Mouse (Mus musculus) c-Kit-positive CD71-negative TER-119-negative erythroid progenitor cells, embryonic 14.5 days (primary cell): ENCODE measurements around the gene Prkcz.
A peak's percentile ranks its signal among the peaks of the same experiment; 100 is the strongest.

ENCODE experiments used
- DNase-seq: peaks from one replicate; pipeline ENCODE4 v3.0.0-alpha.2; 2013; ENCODE audit warnings: low read depth

Gene Prkcz

DNA sequence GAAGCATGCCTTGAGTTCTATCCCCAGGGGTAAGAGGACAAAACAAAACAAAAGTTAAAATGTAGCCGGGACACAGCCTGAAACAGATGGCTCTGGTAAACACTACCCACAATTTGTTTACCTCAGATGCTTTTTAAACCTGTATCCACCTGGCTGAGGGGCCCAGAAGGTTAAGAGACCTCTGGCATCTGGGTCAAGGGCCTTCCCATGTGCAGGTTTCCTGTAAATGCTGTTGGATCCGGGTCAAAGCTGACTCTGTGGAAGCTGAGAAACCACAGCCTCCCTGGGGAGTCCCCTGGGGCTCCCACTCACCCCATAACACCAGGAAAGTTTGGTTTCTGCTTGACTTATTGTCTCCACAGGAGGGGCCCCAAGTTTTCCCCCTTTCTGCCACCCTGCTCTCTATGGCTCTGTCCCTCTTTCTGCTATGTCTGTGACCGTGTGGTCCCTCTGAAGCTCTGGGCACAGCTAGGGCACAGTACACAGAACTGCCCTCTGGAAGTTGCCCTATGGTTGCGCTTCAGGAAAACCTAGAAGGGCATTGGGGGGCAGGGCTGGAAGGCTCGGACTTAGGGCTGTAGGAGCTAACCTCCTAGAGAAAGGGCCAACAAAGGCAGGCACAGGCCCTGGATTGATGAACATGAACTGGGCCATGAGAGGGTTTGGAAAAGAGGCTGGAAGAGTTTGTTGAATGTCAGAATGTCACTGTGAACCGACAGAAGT is 115.2 kb downstream of the Prkcz start:
- no peak for DNase-seq

DNA sequence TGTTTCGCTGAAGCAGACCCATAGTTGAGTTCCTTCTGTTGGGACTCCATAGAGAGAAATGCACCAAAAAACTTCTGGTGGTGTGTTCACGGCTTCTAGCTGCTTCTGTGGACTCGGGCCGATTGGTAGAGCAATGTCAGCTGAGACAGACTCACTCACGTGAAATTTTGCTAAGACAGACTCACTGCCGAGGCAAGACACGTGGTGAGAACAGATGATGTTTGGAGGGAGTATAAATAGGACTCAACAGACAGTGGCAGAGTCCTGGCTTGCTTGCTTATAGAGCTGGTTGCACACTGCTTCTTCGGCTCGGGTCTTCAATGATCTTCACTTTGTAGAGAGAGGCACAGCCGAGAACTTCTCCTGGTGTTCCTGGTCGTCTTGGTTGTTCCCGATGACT is 117.9 kb downstream of the Prkcz start:
- DNase-seq: no peak

DNA sequence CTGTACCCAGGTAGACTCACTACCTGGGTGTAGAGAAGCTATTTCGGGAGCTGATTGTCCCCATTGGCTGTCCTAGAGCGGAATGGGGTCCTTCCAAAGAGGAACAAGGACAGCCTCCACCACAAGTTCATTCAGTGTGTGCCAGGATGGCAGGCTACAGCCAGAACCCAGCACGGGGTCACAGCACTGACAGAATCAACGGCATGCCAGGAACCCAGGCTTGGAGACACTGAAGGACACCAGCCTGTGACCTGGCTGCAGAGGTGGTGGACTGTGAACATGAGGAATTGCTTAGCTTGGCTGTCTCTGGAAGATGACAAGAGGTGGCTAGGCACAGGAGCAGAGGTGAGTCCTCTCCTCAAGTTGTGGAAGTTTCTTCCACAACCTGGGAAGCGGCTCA is 118.9 kb downstream of the Prkcz start:
- DNase-seq: no peak

DNA sequence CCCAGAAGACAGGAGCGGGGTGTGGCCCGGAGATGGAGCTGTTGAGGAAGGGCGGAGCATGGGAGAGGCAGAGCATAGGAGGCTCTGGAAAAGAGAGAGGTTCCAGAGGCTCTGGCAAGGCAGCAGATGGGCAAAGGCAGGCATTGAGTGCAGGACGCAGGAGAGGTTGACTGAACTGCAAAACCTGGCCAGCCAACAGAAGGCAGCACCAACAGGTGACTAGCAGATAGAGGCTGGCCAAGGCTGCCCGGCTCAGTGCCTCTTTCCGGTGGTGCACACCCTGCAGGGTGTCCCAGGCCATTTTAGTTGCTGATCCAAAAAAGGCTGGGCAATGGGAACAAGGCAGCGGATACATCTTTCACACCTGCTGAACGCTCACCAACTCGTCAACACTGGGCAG is 119.4 kb downstream of the Prkcz start:
- DNase-seq: no peak

DNA sequence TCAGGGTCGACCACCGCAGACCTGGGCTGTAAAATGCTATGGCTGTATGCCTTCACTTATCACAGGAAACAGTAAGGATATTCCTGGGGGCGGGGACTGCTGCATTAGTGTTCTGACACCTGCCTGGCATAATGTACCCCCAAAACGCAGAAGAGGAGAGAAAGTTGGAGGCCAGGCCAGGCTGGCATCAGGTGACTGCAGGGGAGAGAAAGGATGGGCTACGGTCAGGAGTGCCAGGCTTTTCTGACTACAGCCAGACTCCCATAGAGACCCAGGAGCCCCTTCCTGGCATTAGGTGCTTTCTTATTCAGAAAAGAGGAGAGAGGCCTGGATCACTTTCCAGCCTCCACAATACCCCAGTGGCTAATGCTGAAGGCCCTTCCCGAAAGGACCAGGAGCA is 121.7 kb downstream of the Prkcz start:
- no peak for DNase-seq

DNA sequence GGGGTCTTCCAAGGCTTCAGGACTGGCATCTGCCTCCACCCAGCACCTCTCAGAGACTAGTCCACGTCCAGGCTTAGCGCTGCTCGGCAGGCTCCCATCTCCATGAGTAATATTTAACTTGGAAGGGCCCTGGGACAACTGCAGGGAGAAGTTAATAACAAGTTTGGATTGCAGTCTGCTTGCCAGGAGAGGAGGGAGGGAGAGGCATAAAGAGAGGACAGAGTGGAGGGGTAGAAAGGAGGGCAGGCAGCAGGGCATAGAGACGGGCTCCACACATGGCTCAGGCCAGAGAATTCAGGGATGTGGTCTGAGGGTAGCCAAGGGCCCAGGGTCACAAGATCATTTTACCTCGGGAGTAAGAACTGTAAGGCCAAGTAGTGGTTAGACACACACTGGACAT is 122.9 kb downstream of the Prkcz start:
- no peak for DNase-seq

DNA sequence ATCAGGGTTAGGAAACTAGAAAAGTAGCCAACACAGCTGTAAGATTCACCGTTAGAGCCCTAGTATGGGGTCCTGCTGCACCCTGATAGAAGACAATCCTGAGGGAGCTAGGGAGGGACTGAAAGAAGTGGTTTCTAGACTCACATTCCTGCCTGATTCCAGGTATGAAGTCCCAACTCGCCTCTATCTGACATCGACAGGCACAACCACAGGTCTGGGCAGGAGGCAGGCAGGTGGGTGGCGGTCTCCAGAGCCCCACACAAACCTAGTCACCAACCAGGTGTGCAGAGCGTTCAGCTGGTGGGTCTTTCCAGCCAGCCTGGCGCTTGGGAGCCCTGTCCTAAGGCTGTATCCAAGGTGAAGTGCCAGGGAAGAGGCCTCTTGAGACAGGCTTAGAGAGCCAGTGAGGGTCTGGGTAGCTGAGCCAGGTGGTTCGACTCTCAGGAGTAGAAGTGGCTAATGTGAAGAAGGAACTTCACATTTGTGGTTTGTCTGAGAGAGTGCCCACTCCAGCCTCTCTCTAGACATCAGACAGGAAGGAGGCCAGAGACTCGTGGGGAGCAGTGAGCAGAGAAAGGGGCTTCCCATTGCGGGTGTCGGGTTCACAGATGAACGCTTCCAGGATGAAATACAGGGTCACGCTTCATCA is 124.3 kb downstream of the Prkcz start:
- DNase-seq: no peak

DNA sequence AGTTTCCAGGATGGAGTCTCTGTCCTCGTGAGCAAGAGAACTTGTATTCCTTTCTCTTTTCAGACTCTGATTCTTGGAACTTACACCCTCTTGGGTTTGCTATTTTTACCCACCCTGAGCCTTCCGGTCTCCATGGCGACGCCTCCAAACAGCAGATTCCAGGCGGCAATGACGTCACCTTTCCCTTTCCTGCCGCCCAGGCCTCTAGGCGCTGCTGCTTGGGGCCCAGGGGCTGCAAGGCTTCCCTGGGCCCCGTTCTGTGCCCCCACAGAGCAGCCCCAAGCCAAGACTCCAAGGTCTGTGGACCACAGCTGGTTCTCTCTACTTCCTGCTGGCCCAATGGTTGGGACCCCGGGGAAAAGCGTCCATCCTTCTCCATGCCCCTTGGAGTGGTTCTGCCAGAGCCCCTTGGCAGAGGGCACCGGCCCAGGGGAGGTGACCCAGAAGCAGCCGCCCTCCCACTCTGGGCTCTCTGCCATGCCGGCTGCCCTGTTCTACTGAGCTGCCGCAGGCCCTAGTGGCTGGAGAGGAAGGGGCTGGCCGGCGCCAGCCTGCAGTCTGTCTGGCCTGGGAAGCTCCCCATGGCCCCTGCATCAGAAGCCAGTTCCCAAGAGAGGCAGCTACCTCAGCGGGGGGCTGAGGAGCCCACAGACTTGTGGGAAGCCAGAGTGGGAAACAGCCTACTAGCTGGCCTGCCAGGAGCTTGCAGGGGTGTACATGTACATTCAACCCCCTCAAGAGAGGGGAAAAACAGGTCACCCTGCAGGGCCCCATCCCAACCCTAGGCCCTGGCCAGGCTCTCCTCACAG is 125.6 kb downstream of the Prkcz start:
- peak; percentile 88 for DNase-seq

DNA sequence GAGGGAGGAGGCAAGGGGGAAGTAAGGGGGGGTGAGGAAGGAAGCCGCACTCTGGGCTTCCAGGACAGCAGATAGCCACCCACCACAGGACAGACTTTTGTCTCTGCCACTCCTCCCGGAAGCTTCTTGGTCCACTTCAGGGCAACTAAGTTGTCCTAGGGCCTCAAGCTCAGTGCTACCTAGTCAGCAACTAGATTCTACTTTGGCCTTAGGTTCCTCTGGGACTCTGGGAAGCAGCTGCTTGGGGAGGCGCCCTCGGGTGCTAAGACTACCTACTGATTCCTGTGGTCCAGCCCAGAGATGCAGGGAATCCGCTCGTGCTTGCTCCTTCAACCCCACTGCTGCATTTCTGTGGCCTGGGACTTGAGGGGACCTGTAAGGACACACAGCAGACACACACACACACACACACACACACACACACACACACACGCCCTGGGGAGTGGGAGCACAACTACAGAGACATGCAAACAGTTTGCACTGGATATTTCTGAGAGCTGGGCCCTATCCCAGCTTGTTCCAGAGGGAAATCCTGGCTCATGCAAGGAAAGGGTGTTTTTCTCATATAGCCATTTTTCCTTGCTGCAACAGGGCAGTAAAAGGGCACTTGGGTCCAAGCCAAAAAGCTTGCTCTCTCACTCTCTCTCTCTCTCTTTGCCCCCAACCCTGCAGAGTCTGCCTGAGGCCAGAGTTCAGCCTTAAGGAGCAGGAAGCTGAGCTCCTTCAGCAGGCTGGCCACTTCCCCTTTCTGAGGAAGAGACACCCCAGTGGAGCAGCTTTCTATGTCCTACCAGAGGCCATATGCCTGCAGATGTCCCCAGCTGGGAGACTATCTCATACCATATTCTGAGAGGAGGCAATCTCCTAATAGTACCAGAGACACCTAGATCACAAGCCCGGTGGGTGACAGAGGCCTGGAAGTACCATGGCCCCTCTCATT is 126.5 kb downstream of the Prkcz start:
- DNase-seq: no peak

DNA sequence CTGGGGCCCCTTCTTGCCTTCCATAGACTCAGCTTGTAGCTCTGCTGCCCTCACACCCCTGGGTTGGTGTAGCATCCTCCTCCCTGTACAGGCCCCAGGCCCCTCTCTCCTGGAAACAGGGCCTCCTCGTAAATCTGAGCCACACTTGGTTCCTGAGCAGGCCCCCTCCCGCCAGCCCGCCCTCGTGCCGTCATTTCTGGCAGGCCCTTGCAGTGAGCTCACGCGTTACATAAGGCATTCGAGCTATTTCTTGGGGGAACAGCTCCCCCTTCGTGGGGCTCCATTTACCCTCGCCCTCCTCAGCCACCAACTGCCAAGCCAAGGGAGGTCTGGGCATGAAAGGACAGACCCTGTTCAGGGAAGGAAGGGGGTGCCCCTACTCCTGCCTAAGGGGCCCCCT is 127.3 kb downstream of the Prkcz start:
- no peak for DNase-seq

DNA sequence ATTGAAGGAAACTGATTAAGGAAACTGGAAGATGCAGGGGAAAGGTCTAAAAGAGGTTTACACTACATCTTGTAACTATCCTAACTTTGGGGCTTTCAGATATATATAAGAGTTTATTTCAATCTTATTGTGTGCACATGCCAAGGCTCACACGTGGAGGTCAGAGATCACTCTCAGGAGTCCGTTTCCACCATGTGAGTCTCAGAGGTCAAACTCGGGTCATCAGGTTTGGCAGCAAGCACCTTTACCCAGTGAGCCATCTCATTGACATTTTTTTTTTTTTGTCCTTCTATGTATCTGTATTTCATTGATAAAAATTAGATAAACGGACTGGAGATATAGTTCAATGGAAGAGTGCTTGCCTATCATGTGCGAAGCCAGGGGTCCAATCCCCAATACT is 132.7 kb downstream of the Prkcz start:
- DNase-seq: no peak

DNA sequence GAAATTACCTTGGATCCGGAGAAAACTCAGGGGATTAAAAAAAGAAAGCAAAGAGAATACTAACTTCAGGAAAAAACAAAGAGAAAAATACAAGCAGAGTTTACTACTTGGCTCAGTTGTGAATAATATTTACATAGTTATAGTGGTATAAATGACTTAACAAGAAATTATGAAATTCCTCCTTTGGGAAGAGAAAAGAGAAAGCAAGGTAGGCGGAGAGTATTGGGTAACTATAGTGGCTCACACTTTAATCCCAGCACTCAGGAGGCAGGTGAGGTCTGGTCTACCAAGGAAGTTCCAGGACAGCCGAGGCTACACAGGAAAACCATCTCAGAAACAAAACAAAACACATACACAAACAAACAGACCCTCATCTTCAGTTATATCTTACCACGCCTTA is 133.2 kb downstream of the Prkcz start:
- DNase-seq: no peak

DNA sequence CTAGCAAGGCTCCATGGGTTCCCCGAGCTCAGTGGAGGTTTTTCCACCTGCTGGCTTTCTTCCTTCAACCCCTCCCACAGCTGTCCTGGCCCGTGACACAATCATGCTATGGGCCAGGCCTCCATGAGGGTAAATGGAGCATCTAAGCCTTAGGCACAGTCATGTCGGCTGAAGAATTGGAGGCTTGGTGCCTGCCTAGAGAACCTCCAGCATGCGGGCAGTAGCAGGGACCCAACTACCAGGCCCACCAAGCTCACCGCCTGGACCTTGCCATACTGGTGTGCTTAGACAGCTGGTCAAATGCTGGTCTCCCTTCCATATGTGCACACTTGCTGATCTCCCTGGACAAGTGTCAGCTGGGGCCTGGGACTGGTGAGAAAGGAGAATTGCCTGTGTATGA is 135.2 kb downstream of the Prkcz start:
- no peak for DNase-seq

DNA sequence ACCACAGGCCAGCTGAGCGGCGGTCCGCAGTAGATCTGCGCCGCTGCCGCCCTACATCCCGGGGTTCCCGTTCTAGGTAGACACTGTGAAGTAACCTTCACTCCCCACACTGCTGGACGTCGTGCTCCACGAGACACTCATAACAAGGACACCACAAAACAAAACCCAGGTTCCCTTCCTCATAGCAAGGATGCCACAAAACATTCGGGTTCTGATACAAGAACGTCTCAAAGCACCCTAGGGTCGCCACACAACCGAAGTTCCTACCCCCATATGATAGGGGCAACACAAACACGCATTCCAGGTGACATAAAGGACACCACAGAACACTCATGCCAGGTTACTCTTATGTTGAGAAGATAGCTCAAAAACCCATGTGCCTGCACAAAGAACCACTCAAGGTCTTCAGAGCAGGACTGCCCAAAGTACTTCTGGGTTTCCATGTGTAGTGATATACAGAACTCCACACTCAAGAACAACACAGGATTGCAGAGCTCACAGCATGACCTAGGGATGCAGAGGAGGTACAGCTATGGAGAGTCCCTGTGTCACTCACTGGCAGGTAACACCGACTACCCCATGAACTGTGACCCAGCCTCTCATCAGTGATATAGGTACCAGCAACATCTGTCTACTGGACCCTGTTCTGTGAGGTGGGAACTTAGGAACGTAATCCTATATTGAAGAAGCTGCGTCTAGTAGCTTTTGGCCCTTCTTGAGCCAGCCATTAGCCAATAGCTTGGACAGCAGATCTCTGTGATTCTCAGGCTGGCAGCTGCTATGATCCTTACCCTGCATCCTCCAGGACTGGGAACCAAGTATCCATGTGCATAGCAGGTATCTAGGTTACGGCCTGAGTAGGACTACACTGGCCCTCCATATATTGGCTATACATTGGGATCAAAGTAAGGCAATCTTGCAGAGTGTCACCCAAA is 137.3 kb downstream of the Prkcz start:
- no peak for DNase-seq

DNA sequence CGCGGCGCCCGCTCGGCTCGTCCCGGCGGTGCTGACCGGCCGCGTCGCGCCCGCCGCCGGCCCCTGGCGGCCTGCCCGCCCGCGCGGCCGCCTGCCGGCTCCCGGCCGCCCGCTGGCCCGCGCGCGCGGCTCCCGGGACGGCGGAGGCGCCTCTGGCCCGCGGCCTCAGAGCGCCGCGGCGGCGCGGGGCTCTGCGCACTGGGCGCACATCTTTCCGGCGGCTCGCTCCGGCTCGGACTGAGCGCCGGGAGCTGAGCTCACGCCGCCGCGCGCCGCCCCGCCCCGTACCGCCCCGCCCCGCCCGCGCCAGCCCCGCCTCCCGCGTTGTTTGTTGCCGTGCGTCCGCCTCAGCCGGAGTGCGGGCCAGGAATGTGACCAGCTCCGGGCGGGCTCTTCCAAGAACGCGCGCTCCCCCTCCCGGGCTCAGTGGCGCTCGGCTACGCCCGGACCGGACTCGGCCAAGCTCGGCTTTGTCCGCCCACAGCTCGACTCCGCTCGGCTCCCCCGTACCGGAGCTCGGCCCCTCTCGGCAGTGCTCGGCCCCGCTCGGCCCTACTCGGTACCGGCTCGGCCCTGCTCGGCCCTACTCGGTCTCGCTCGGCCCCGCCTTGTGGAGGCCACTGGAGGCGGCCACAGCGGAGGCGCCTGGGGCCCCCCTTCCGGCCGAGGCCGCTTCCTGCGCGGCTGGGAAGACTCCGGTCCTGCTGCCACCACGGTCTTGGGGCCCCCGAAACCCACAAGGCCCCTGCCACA is 138.1 kb downstream of the Prkcz start:
- DNase-seq: peak; percentile 84

DNA sequence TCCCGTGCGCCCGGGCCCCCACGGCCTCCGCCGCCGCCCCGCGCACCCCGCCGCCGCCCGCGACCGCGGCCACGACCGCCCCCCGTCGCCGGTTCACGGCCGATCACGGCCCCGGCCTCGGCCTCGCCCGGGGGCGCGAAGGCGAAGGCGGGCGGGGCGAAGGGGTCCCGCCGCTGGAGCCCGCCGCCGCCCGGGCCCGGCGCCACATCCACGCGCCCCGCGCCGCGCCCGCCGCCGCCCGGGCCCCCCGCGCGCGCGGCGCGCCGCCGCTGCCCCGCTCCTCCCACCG is 138.7 kb downstream of the Prkcz start, which contains the start of gene Ski:
Gene Ski, minus strand, starts transcription at position 41 of the 289 bp plus-strand sequence.
- no peak for DNase-seq

DNA sequence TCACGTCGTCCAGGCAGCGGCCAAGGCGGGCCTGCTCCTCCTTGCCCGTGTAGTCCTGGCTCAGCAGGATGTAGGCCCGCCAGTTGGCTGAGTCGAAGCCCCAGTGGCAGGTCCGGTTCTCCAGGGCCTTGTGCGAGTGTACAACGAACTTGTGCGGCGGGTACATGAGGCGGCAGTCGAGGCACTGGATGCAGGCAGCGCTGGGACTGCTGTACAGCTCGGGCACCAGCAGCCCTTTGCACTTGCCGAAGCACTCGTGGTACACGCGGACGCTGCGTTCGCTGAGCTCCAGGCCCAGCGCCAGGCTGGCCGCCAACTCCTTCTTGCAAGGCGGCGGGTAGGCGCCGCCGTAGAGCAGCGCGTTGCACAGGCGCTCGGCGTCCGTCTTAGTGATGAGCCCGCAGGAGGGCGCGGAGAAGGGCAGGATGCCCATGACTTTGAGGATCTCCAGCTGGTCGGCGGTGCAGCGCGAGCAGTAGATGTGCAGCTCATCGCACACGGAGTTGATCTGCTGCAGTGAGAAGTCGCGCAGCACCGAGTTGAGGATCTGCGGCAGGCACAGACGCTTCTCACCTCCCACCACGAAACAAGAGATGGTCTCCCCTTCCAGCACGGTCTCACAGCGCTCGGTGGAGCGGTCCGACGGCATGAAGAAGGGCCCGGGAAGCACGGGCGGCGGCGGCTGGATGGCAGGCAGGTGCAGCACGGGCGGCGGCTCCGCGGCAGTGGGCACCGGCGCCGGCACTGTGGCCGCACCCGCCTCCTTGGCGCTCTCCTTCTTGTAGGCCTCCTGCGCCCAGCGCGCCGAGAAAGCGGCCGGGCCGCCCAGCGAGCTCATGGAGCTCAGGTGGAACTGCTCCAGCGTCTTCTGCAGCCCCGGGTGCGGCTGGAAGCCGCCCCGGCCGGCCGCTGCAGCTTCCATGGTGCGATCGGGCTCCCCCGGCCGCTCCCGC is 139.3 kb downstream of the Prkcz start:
- no peak for DNase-seq

DNA sequence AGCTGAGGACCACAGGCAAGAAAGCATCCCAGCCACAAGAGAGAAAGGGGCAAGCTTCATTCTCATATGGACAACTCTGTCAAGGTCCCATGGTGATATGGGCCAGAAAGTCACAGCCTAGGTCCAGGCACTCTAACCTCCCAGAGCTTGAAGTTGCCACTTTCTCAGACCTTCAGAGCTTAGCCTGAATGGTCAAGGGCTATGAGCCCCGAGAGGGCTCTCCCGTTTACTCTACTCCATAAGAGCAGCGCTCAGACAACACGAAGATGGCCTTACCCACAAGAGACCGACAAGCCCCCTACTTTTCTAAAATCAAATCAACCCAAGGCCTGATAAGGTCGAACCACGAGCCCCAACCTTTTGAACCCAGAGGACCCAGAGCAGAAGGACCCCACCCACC is 140.1 kb downstream of the Prkcz start:
- no peak for DNase-seq
